Mouse (Mus musculus) megakaryocyte, embryonic 14.5 days (primary cell): ENCODE measurements around the gene Mfsd6.

ENCODE experiments used
- FLI1 ChIP-seq: IDR thresholded peaks from 2 replicates; pipeline ENCODE4 v1.6.1; 2012; ENCODE audit warnings: low read length, inconsistent platforms, mixed read lengths
- GATA1 ChIP-seq: IDR thresholded peaks from 3 replicates; pipeline ENCODE4 v1.6.1; 2012; ENCODE audit warnings: mixed read lengths, low read length, inconsistent platforms, borderline replicate concordance

- TF ChIP-seq GATA1 = no peak
- TF ChIP-seq FLI1 = no peak
Measured at GRCm38 (mm10) chr1:52719096-52719495, 8.2 kb downstream of the Mfsd6 start.
